Mouse (Mus musculus) A20 (cell line): Measurements from ENCODE around the gene Phgr1.

Experiments
- DNase-seq: peaks from one replicate; pipeline ENCODE4 v3.0.0-alpha.2; 2011; ENCODE audit warnings: low read depth, low spot score

Phgr1 gene

GRCm38 (mm10) chr2:118779065-118779464, 6.5 kb downstream of the Phgr1 start:
- no peak for DNase-seq

GRCm38 (mm10) chr2:118779504-118780480, 7.2 kb downstream of the Phgr1 start, which contains the start of gene Disp2:
Disp2 (plus strand) TSS chr2:118779719.
- DNase-seq = peak; percentile 77

DNA sequence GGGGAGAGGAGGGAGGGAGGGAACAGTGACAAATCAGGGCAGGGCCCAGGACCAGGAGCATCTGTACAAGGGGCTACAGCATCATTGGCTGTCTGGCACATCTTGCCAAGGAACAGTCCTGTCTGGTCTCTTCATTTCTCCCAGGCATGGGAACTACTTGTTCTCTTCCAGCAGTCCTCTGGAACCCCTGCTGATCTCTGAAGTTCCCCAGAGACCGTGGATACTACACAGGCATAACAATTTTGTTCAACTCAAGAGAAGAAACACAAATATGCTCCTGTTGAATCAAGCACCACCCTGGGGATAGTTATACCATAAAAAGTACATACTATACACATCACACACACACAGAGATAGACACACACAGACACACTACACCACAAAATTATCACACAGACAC, 8.5 kb downstream of the Phgr1 start:
- DNase-seq = no peak

- no peak for DNase-seq
Observed at GRCm38 (mm10) chr2:118782303-118782702, 9.7 kb downstream of the Phgr1 start.

GRCm38 (mm10) chr2:118783093-118783492, 10.5 kb downstream of the Phgr1 start:
- DNase-seq = peak; percentile 23

- no peak for DNase-seq
Observed at GRCm38 (mm10) chr2:118783663-118784062, 11.1 kb downstream of the Phgr1 start.

DNA sequence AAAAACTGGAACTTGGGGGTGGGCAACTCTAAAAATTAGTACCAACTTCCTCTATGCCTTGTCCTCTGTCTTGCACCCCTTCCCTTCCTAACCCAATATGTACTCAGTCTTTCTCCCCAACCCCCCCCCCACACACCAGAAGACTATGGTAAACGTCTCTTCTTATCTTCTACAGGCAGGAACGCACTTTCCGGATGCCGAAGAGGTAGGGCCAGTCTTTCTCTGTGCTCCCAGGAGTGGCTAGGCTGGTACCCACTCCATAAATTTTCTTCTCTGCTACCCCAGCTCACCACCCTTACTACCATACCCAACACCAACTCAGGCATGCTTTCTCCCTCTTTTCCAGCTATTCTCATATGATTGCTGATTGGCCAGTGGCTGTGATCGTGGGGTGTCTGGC, 14.0 kb downstream of the Phgr1 start:
- no peak for DNase-seq

- DNase-seq = no peak
Observed at GRCm38 (mm10) chr2:118789501-118789900, 16.9 kb downstream of the Phgr1 start.

- no peak for DNase-seq
Observed at GRCm38 (mm10) chr2:118790221-118790550, 17.6 kb downstream of the Phgr1 start.

DNA sequence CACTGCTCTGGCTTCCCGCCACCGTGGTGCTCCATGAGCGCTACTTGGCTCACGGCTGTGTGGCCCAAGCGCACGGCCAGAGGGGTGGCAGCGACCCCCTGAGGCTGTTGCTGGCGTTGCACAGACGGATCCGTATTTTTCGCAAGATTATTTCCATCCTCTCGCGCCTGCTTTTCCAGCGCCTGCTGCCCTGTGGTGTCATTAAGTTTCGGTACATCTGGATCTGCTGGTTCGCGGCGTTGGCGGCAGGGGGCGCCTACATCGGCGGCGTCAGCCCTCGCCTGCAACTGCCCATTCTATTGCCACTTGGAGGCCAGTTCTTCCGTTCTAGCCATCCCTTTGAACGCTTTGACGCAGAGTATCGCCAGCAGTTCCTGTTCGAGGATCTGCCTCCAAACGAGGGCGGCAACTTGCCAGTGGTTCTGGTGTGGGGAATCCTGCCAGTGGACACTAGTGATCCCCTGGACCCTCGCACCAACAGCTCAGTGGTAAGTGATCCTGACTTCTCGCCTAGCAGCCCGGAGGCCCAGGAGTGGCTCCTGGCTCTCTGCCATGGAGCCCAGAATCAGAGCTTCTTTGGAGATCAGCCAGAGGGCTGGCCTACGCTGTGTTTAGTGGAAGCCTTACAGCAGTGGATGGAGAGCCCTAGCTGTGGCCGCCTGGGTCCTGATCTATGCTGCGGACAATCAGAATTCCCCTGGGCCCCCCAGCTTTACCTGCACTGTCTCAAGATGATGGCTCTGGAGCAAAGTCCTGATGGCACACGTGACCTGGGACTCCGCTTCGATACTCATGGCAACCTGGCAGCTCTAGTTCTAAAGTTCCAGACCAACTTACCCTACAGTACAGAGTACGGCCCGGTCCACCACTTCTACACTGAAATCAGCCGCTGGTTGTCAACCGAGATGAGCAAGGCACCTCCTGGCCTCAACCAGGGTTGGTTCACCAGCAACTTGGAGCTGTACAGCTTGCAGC, 18.3 kb downstream of the Phgr1 start:
- DNase-seq = peak; percentile 52

DNA sequence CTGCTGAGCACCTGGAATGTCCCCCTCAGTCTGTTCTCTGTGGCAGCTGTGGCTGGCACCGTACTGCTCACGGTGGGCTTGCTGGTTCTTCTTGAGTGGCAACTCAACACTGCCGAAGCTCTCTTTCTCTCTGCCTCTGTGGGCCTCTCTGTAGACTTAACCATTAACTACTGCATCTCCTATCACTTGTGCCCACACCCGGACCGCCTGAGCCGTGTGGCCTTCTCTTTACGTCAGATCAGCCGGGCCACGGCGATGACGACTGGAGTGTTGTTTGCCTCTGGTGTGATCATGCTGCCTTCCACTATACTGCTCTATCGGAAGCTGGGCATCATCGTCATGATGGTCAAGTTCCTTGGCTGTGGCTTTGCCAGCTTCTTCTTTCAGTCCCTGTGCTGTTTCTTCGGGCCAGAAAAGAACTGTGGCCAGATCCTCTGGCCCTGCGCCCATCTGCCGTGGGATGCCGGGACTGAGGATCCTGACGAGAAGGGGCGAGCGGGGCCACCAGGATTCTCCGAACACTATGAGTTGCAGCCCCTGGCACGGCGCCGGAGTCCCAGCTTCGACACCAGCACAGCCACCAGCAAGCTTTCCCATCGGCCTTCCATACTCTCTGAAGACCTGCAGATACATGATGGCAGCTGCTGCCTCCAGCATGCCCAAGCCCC, 19.2 kb downstream of the Phgr1 start:
- DNase-seq = no peak

- no peak for DNase-seq
Observed at GRCm38 (mm10) chr2:118792259-118792613, 19.7 kb downstream of the Phgr1 start.

GRCm38 (mm10) chr2:118793636-118794035, 21.1 kb downstream of the Phgr1 start:
- no peak for DNase-seq

GRCm38 (mm10) chr2:118802542-118803118, 30.1 kb downstream of the Phgr1 start:
- DNase-seq = no peak

GRCm38 (mm10) chr2:118804474-118804873, 31.9 kb downstream of the Phgr1 start:
- peak; percentile 89 for DNase-seq

DNA sequence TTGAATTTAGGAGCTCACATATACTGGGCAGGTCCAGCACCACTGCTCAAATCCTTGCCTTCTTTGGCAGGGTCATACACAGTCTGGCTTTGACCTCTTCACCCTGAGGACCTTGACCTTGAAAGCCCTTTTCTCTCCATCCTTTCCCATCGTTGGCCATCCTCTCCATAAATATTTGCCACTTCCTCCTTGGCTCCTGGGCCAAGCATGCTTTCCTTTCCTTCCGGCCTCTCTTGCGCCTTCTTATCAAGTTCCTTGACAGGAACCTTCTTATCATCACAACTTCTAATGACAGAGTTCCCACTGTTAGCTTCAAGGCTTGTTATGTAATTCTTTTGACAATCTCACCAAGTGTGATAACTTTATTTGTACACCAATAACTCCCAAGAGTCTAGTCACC, 32.6 kb downstream of the Phgr1 start:
- DNase-seq = no peak

DNA sequence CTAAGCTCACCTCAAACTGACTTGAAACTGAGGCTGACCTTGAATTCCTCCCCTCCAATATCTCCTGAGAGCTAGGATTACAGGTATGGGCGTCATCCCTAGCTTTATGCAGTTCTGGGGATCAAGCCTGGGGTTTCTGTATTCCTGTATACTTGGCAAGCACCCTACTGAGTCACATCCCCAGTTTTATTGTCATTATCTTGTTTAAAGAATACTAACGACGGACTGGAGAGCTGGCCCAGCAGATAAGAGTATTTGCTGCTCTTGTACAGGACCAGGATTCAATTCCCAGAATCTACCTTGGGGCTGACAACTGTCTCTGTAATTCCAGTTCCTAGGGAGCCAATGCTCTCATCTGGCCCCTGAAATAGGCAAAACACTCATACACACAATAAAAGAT, 33.2 kb downstream of the Phgr1 start:
- no peak for DNase-seq

GRCm38 (mm10) chr2:118806860-118807259, 34.3 kb downstream of the Phgr1 start:
- no peak for DNase-seq

GRCm38 (mm10) chr2:118810861-118811260, 38.3 kb downstream of the Phgr1 start:
- DNase-seq = no peak

DNA sequence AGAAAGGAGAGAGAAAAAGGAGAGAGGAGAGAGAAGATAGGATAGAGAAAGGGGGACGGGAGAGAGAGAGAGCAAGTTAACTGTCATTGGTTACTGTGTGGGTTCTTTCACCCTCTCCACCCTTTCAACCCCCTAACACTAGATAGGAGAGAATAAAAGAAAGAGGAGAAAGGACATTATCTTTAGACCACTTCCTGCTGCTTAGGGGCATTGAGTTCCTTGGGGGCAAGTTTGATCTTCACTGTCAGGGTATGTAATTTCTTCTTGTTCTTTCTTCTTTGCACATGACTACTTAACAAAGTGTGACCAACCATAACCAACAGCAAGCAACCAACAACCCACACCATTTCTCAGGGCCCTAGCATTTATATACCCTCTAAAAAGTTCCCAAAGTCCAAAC, 40.2 kb downstream of the Phgr1 start:
- DNase-seq = no peak
